Mouse (Mus musculus): ENCODE measurements around the gene Lcn3.
"Not testable (repeated sequence)": the region's sequence is repeated elsewhere in the genome, so short reads cannot be mapped to it uniquely, and the experiment has no call there.

DNA sequence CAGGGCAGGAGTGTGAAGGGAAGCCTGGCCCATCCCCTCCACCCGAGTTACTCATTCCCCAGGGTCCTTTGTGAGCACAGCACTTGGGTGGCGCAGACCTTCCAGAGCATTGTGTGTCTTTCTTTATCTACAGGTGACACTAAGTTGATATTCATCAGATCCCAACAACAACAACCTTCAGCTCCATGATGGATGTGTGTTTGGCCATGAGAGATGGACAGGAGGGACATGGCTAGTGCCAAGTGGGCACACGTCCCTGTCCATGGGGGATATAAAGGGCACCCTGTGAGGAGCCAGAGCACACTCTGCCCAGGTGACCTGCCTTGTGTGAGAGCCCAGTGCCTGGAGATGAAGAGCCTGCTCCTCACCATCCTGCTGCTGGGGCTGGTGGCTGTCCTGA lies 28.7 kb upstream of the Lcn3 start, which contains the start of gene Obp2b:
- TF ChIP-seq CTCF (conservative IDR thresholded peaks at IDR 0.05; ENCODE audit: low read length); POU5F1 (IDR thresholded peaks at IDR 0.05; ENCODE audit: borderline replicate concordance, low read length): not testable (repeated sequence)

Data from E14TG2a.4 (cell line).